Mouse (Mus musculus): ENCODE measurements at regions not wholly inside any gene's neighbourhood (a gene's known extent, or its start where the extent isn't known, plus 50 kb on each side); places are given as distances from the start of the nearest gene placed in this dataset.

- H3K4me1 ChIP-seq: no peaks in the 10 kb centered on the region
- ATAC-seq (ENCODE audit: low FRiP score, low read depth): no peak
- no peaks in the 10 kb centered on the region for H3K36me3 ChIP-seq
- H3K9ac ChIP-seq (replicated peaks): no peak overlapping the region
- H3K9me3 ChIP-seq: no peaks in the 10 kb centered on the region
- no peaks in the 10 kb centered on the region for H3K27me3 ChIP-seq
- WGBS: 85% methylated on average over 3 of the region's 3 CpGs
- no peak overlapping the region for H3K4me2 ChIP-seq (replicated peaks)
- no peak overlapping the region for H3K4me3 ChIP-seq
- H3K27ac ChIP-seq (replicated peaks): no peak overlapping the region
These were observed 123.7 kb upstream of the P2ry1 start for GRCm38 (mm10) chr3:60878880-60879279.

GRCm38 (mm10) chr3:60884027-60884426, 118.6 kb upstream of the P2ry1 start:
- Histone ChIP-seq H3K27ac (replicated peaks) (no peak overlapping the region), H3K9ac (replicated peaks) (no peak overlapping the region), H3K4me3 (no peak overlapping the region), H3K4me1 (no peaks in the 10 kb centered on the region), H3K27me3 (no peaks in the 10 kb centered on the region), H3K36me3 (no peaks in the 10 kb centered on the region), H3K4me2 (replicated peaks) (no peak overlapping the region), H3K9me3 (no peaks in the 10 kb centered on the region)
- 64% methylated on average over 3 of the region's 3 CpGs for WGBS
- no peak for ATAC-seq (ENCODE audit: low FRiP score, low read depth)

GRCm38 (mm10) chr3:60889191-60889861, 113.3 kb upstream of the P2ry1 start:
- Histone ChIP-seq H3K4me3 (no peak overlapping the region), H3K4me1 (no peaks in the 10 kb centered on the region), H3K9me3 (no peaks in the 10 kb centered on the region), H3K4me2 (replicated peaks) (no peak overlapping the region), H3K27ac (replicated peaks) (no peak overlapping the region), H3K27me3 (no peaks in the 10 kb centered on the region), H3K9ac (replicated peaks) (no peak overlapping the region), H3K36me3 (no peaks in the 10 kb centered on the region)
- 98% methylated on average over 4 of the region's 4 CpGs for WGBS
- ATAC-seq (ENCODE audit: low FRiP score, low read depth): no peak

GRCm38 (mm10) chr3:60897628-60898269, 104.8 kb upstream of the P2ry1 start:
- H3K27me3 ChIP-seq: no peaks in the 10 kb centered on the region
- H3K9me3 ChIP-seq: no peaks in the 10 kb centered on the region
- no peak overlapping the region for H3K9ac ChIP-seq (replicated peaks)
- H3K27ac ChIP-seq (replicated peaks): no peak overlapping the region
- no peak overlapping the region for H3K4me3 ChIP-seq
- ATAC-seq (ENCODE audit: low FRiP score, low read depth): no peak
- no peaks in the 10 kb centered on the region for H3K4me1 ChIP-seq
- H3K4me2 ChIP-seq (replicated peaks): no peak overlapping the region
- 86% methylated on average over 5 of the region's 5 CpGs for WGBS
- H3K36me3 ChIP-seq: no peaks in the 10 kb centered on the region

- Histone ChIP-seq H3K36me3 (no peaks in the 10 kb centered on the region), H3K9me3 (no peaks in the 10 kb centered on the region), H3K27ac (replicated peaks) (no peak overlapping the region), H3K4me2 (replicated peaks) (no peak overlapping the region), H3K4me1 (no peaks in the 10 kb centered on the region), H3K4me3 (no peak overlapping the region), H3K27me3 (no peaks in the 10 kb centered on the region), H3K9ac (replicated peaks) (no peak overlapping the region)
- 71% methylated on average over 1 of the region's 1 CpGs for WGBS
- ATAC-seq (ENCODE audit: low FRiP score, low read depth): no peak
These were observed 103.9 kb upstream of the P2ry1 start for GRCm38 (mm10) chr3:60898720-60899119.

- Histone ChIP-seq H3K4me2 (replicated peaks) (no peak overlapping the region), H3K27ac (replicated peaks) (no peak overlapping the region), H3K4me3 (no peak overlapping the region), H3K27me3 (no peaks in the 10 kb centered on the region), H3K36me3 (no peaks in the 10 kb centered on the region), H3K9me3 (no peaks in the 10 kb centered on the region), H3K9ac (replicated peaks) (no peak overlapping the region), H3K4me1 (no peaks in the 10 kb centered on the region)
- 67% methylated on average over 2 of the region's 2 CpGs for WGBS
- no peak for ATAC-seq (ENCODE audit: low FRiP score, low read depth)
These were observed 101.0 kb upstream of the P2ry1 start for GRCm38 (mm10) chr3:60901571-60901970.

GRCm38 (mm10) chr3:60916411-60916810, 86.2 kb upstream of the P2ry1 start:
- H3K9me3 ChIP-seq: no peaks in the 10 kb centered on the region
- no peak overlapping the region for H3K4me2 ChIP-seq (replicated peaks)
- no peak for ATAC-seq (ENCODE audit: low FRiP score, low read depth)
- H3K9ac ChIP-seq (replicated peaks): no peak overlapping the region
- H3K36me3 ChIP-seq: no peaks in the 10 kb centered on the region
- H3K27me3 ChIP-seq: no peaks in the 10 kb centered on the region
- WGBS: 13% methylated on average over 1 of the region's 1 CpGs
- H3K4me1 ChIP-seq: no peaks in the 10 kb centered on the region
- H3K4me3 ChIP-seq: no peak overlapping the region
- H3K27ac ChIP-seq (replicated peaks): no peak overlapping the region

GRCm38 (mm10) chr3:60917271-60917670, 85.3 kb upstream of the P2ry1 start:
- no peak overlapping the region for H3K4me2 ChIP-seq (replicated peaks)
- no peak overlapping the region for H3K9ac ChIP-seq (replicated peaks)
- no peaks in the 10 kb centered on the region for H3K36me3 ChIP-seq
- H3K27ac ChIP-seq (replicated peaks): no peak overlapping the region
- H3K27me3 ChIP-seq: no peaks in the 10 kb centered on the region
- no peaks in the 10 kb centered on the region for H3K9me3 ChIP-seq
- no peaks in the 10 kb centered on the region for H3K4me1 ChIP-seq
- WGBS: 59% methylated on average over 3 of the region's 3 CpGs
- no peak for ATAC-seq (ENCODE audit: low FRiP score, low read depth)
- H3K4me3 ChIP-seq: no peak overlapping the region

GRCm38 (mm10) chr3:60926024-60926547, 76.5 kb upstream of the P2ry1 start:
- WGBS: 90% methylated on average over 9 of the region's 9 CpGs
- Histone ChIP-seq H3K9me3 (no peaks in the 10 kb centered on the region), H3K36me3 (no peaks in the 10 kb centered on the region), H3K9ac (replicated peaks) (no peak overlapping the region), H3K4me1 (no peaks in the 10 kb centered on the region), H3K4me2 (replicated peaks) (no peak overlapping the region), H3K27ac (replicated peaks) (no peak overlapping the region), H3K4me3 (no peak overlapping the region), H3K27me3 (no peaks in the 10 kb centered on the region)
- ATAC-seq (ENCODE audit: low FRiP score, low read depth): no peak

GRCm38 (mm10) chr3:60928910-60929309, 73.7 kb upstream of the P2ry1 start:
- no peaks in the 10 kb centered on the region for H3K9me3 ChIP-seq
- H3K27me3 ChIP-seq: no peaks in the 10 kb centered on the region
- ATAC-seq (ENCODE audit: low FRiP score, low read depth): no peak
- no peak overlapping the region for H3K4me3 ChIP-seq
- H3K36me3 ChIP-seq: no peaks in the 10 kb centered on the region
- H3K27ac ChIP-seq (replicated peaks): no peak overlapping the region
- H3K9ac ChIP-seq (replicated peaks): no peak overlapping the region
- H3K4me2 ChIP-seq (replicated peaks): no peak overlapping the region
- H3K4me1 ChIP-seq: no peaks in the 10 kb centered on the region
- 34% methylated on average over 4 of the region's 4 CpGs for WGBS

- Histone ChIP-seq H3K4me1 (no peaks in the 10 kb centered on the region), H3K9me3 (no peaks in the 10 kb centered on the region), H3K27ac (replicated peaks) (no peak overlapping the region), H3K4me3 (no peak overlapping the region), H3K4me2 (replicated peaks) (no peak overlapping the region), H3K9ac (replicated peaks) (no peak overlapping the region), H3K36me3 (no peaks in the 10 kb centered on the region), H3K27me3 (no peaks in the 10 kb centered on the region)
- ATAC-seq (ENCODE audit: low FRiP score, low read depth): no peak
- 95% methylated on average over 1 of the region's 1 CpGs for WGBS
These were observed 68.1 kb upstream of the P2ry1 start for GRCm38 (mm10) chr3:60934492-60934891.

- no peak for ATAC-seq (ENCODE audit: low FRiP score, low read depth)
- no peaks in the 10 kb centered on the region for H3K27me3 ChIP-seq
- no peaks in the 10 kb centered on the region for H3K4me1 ChIP-seq
- H3K4me3 ChIP-seq: no peak overlapping the region
- H3K27ac ChIP-seq (replicated peaks): no peak overlapping the region
- no peaks in the 10 kb centered on the region for H3K36me3 ChIP-seq
- WGBS: 84% methylated on average over 2 of the region's 2 CpGs
- H3K9ac ChIP-seq (replicated peaks): no peak overlapping the region
- H3K9me3 ChIP-seq: no peaks in the 10 kb centered on the region
- H3K4me2 ChIP-seq (replicated peaks): no peak overlapping the region
These were observed 61.1 kb upstream of the P2ry1 start for GRCm38 (mm10) chr3:60941451-60941850.

Data from midbrain, embryonic 12.5 days (tissue).